Mouse (Mus musculus): ENCODE data around the gene Bace1. TPM values are rescaled to one million over a fixed set of nuclear protein-coding genes. Genes with fewer than 3 reads are reported as not detected.

Gene Bace1
- polyA plus RNA-seq, 1 experiment from 2014 or later: 56.5 TPM

DNA sequence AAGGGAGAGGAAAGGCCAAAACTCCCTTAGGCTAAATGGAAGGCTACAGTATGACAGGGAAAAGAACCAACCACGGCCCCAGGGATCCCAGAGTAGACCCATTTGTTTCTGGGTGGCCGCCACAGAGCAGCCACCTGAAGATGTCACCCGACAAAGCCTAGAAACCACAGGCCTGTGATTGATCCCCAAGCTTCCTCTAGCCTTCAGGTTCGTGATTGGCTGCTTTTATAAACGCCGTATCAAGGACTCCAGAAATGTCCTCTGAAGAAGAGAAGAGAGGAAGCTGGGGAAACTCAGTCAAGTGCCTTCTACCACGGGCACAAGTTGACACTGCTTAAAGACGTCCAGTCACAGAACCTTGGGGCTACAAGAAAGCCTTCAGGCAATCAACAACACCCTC is 30.6 kb upstream of the Bace1 start:
- ATAC-seq (replicated peaks): no peak
- Histone ChIP-seq H3K27ac (no peak overlapping the region), H3K9me3 (no peaks in the 10 kb centered on the region), H3K9ac (no peak overlapping the region), H3K36me3 (replicated peaks) (0 out of 2 replicates have a peak, but pooled peaks cover 3% of the 10 kb centered on the region), H3K27me3 (replicated peaks) (no peaks in the 10 kb centered on the region), H3K4me1 (no peaks in the 10 kb centered on the region), H3K4me2 (no peak overlapping the region), H3K4me3 (no peak overlapping the region)
- WGBS: 89% methylated on average over 8 of the region's 8 CpGs

DNA sequence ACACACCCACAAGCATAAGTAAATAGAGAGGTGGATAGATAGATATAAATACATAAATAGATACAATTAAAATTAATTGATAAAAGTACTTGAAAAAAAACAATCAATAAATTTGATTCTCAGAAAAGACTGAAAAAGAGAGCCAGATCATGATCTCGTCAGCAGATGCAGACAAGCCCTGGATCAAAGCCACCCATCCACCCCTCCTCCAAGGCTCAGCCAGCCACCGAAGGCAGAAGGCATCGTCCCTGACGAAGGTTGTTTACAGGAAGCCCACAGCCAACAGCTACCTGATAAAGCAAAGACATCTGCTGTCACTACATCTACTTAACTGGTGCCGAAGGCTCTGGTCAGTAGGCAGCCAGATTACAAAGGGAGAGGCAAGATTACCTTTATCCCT is 26.4 kb upstream of the Bace1 start:
- ATAC-seq (replicated peaks): no peak
- Histone ChIP-seq H3K4me3 (no peak overlapping the region), H3K36me3 (replicated peaks) (no peaks in the 10 kb centered on the region; the same call in 1 of the 2 replicates), H3K9me3 (no peaks in the 10 kb centered on the region), H3K27me3 (replicated peaks) (no peaks in the 10 kb centered on the region), H3K9ac (no peak overlapping the region), H3K4me2 (no peak overlapping the region), H3K27ac (no peak overlapping the region), H3K4me1 (no peaks in the 10 kb centered on the region)
- 72% methylated on average over 5 of the region's 5 CpGs for WGBS

GRCm38 (mm10) chr9:45815113-45815512 is 23.3 kb upstream of the Bace1 start:
- ATAC-seq (replicated peaks): no peak
- Histone ChIP-seq H3K9me3 (no peaks in the 10 kb centered on the region), H3K27me3 (replicated peaks) (no peaks in the 10 kb centered on the region), H3K9ac (no peak overlapping the region), H3K27ac (no peak overlapping the region), H3K36me3 (replicated peaks) (no peaks in the 10 kb centered on the region; the same call in 1 of the 2 replicates), H3K4me3 (no peak overlapping the region), H3K4me2 (no peak overlapping the region), H3K4me1 (no peaks in the 10 kb centered on the region)
- 84% methylated on average over 9 of the region's 9 CpGs for WGBS

DNA sequence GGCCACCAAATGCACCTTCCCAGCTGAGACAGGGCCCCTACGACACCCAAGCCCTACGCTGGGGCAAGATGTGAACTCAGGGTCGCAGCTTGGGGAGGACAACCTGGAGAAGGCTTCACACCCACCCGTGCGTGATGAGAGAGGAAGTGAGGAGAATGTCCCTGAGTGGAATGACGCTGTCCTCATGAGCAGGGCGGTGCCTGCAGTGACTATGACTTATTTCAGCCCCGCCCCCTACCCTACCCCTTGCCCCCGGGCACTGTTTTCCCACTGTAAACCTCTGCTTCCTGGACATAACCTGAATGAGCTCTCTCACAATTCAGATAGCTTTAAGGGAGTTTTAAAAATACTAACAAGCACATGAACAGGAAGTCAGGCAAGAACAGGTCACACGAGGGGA is 22.9 kb upstream of the Bace1 start:
- Histone ChIP-seq H3K9me3 (no peaks in the 10 kb centered on the region), H3K4me2 (no peak overlapping the region), H3K4me3 (no peak overlapping the region), H3K27me3 (replicated peaks) (no peaks in the 10 kb centered on the region), H3K4me1 (no peaks in the 10 kb centered on the region), H3K9ac (no peak overlapping the region), H3K27ac (no peak overlapping the region), H3K36me3 (replicated peaks) (no peaks in the 10 kb centered on the region; the same call in 1 of the 2 replicates)
- whole genome bisulfite sequencing: 89% methylated on average over 10 of the region's 10 CpGs
- no peak for ATAC-seq (replicated peaks)

DNA sequence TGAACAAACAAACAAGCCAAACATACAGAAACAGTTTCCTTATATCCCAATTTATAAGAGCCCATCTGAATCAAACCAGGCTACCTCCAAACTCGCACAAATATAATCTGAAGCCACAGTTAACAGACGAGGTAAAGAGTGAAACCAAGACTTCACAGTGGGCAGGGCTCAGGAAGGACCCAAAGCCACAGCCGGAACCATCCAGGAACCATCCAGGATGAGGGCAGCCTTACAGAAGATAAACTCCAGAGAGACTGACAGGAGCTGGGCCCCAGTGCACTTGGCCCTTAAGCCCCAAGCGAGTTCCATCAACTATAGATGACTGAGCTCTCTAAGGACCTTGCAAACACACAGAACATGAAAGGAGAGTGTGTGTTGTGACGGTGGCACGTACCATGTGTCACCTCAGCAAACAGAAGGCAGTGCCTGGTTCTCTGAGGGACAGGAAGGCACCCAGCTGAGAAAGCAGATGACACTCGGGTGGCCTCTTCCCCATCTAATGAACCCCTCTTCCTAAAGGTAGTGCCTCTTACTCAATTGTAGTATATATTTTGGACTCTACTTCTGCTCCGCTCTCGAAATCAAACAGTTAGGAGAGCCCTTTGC is 19.9 kb upstream of the Bace1 start:
- Histone ChIP-seq H3K36me3 (replicated peaks) (peaks cover 5% of the 10 kb centered on the region; the same call in 1 of the 2 replicates), H3K27me3 (replicated peaks) (no peaks in the 10 kb centered on the region), H3K9me3 (no peaks in the 10 kb centered on the region), H3K4me2 (no peak overlapping the region), H3K4me3 (no peak overlapping the region), H3K4me1 (no peaks in the 10 kb centered on the region), H3K27ac (no peak overlapping the region), H3K9ac (no peak overlapping the region)
- 87% methylated on average over 9 of the region's 9 CpGs for WGBS
- no peak for ATAC-seq (replicated peaks)

DNA sequence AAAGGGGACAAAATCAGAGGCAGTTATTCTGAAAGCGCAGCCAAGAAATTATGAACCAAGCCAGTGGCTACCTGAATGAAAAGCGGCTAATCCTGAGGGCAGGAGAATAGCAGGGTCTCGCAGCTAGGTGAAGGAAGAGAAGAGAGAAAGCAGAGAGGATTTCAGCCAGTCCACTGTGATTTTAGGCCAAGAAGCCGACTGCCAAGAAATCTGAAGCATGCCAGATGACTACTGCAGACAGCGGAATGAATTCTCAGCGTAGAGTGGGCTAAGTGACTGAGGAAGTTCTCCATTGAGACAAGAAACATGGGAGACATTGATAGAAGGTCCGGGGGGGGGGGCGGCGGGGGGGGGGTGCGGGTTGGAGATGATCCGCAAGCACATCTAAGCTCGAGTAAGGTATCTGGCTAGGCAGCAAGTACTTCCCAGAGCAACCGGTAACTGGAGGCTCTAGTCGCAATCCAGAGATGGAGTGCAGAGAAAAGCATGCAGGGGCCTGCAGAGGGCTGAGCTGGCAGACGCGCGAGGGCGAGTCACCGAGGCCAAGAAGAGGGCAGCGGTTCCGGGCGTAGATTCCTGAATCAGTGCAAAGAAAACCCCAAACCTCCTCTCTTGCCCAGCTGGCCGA is 10.6 kb upstream of the Bace1 start:
- Histone ChIP-seq H3K27ac (peak overlapping the region; percentile 68), H3K4me1 (peaks cover 10% of the 10 kb centered on the region), H3K9me3 (no peaks in the 10 kb centered on the region), H3K36me3 (replicated peaks) (no peaks in the 10 kb centered on the region), H3K4me3 (peak overlapping the region; percentile 78), H3K9ac (peak overlapping the region; percentile 56), H3K4me2 (peak overlapping the region; percentile 90), H3K27me3 (replicated peaks) (no peaks in the 10 kb centered on the region)
- WGBS: 4% methylated on average over 23 of the region's 23 CpGs
- ATAC-seq (replicated peaks): peak; percentile 55

- peak within 1 kb of the TSS; percentile 56 for H3K9ac ChIP-seq
- under 1% methylated on average over 31 of the region's 31 CpGs for WGBS
- no peaks in the 10 kb centered on the region for H3K36me3 ChIP-seq (replicated peaks)
- H3K4me3 ChIP-seq: peak within 1 kb of the TSS; percentile 78
- no peaks in the 10 kb centered on the region for H3K27me3 ChIP-seq (replicated peaks)
- peak within 1 kb of the TSS; percentile 68 for H3K27ac ChIP-seq
- peak within 1 kb of the TSS; percentile 90 for H3K4me2 ChIP-seq
- ATAC-seq (replicated peaks): peak; percentile 97
- H3K4me1 ChIP-seq: peaks cover 10% of the 10 kb centered on the region
- H3K9me3 ChIP-seq: no peaks in the 10 kb centered on the region
Observed at GRCm38 (mm10) chr9:45828291-45828963, 10.0 kb upstream of the Bace1 start, which contains the start of gene Cep164. TSS of gene Cep164 (minus strand) at chr9:45828691.

DNA sequence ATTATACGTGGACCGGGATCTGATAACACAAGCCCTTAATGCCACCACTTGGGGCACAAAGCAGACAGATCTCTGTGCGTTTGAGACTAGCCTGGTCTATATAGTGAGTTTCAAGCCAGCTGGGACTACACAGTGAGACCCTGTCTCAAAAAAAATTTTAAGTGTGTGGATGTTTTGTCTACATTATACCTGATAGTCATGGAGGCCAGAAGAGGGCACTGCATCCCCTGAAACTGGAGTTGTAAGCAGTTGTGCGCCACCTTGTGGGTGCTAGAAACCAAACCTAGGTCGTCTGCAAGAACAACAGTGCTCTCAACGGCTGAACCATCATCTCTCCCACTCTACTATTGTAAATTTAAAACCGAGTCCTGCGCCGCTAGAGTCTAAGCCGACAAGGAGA is 9.3 kb upstream of the Bace1 start:
- Histone ChIP-seq H3K4me2 (peak overlapping the region; percentile 90), H3K4me3 (peak overlapping the region; percentile 78), H3K9me3 (no peaks in the 10 kb centered on the region), H3K27ac (peak overlapping the region; percentile 53; the same call in 1 of the 2 replicates), H3K9ac (no peak overlapping the region), H3K27me3 (replicated peaks) (no peaks in the 10 kb centered on the region), H3K36me3 (replicated peaks) (no peaks in the 10 kb centered on the region), H3K4me1 (peaks cover 10% of the 10 kb centered on the region)
- WGBS: 28% methylated on average over 10 of the region's 10 CpGs
- ATAC-seq (replicated peaks): peak; percentile 69

- H3K9ac ChIP-seq: no peak overlapping the region
- no peak overlapping the region for H3K4me2 ChIP-seq
- no peak overlapping the region for H3K4me3 ChIP-seq
- 95% methylated on average over 2 of the region's 2 CpGs for WGBS
- peaks cover 4% of the 10 kb centered on the region; the same call in 1 of the 2 replicates for H3K4me1 ChIP-seq
- ATAC-seq (replicated peaks): no peak
- H3K36me3 ChIP-seq (replicated peaks): no peaks in the 10 kb centered on the region
- H3K27ac ChIP-seq: no peak overlapping the region
- H3K9me3 ChIP-seq: no peaks in the 10 kb centered on the region
- no peaks in the 10 kb centered on the region for H3K27me3 ChIP-seq (replicated peaks)
Observed at GRCm38 (mm10) chr9:45832898-45833297, 5.5 kb upstream of the Bace1 start.

DNA sequence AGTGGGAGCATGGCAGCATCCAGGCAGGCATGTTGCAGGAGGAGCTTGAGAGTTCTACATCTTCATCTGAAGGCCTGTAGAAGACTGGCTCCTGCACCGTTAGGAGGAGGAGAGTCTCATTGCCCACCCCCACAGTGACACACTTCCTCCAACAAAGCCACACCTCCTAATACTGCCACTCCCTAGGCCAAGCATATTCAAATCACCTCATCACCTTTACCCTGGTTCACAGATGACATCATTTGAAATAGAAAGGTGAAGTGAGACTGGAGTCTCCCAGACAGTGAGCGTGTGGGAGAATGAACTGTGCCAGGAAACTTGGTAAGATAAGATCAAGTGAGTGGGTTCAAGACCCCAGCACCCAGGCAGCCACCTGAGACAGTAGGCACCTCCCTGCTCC is 4.9 kb upstream of the Bace1 start:
- no peak overlapping the region for H3K27ac ChIP-seq
- H3K27me3 ChIP-seq (replicated peaks): no peaks in the 10 kb centered on the region
- H3K9me3 ChIP-seq: no peaks in the 10 kb centered on the region
- H3K4me3 ChIP-seq: no peak overlapping the region
- peaks cover 4% of the 10 kb centered on the region; the same call in 1 of the 2 replicates for H3K4me1 ChIP-seq
- H3K36me3 ChIP-seq (replicated peaks): no peaks in the 10 kb centered on the region
- H3K4me2 ChIP-seq: no peak overlapping the region
- no peak for ATAC-seq (replicated peaks)
- WGBS: 78% methylated on average over 2 of the region's 2 CpGs
- H3K9ac ChIP-seq: no peak overlapping the region

GRCm38 (mm10) chr9:45838069-45838433 is 329 bp upstream of the Bace1 start:
- 19% methylated on average over 4 of the region's 4 CpGs for WGBS
- no peaks in the 10 kb centered on the region for H3K9me3 ChIP-seq
- no peak overlapping the region for H3K9ac ChIP-seq
- H3K36me3 ChIP-seq (replicated peaks): no peaks in the 10 kb centered on the region
- ATAC-seq (replicated peaks): no peak; the same call in 1 of the 2 replicates
- peaks cover 40% of the 10 kb centered on the region for H3K4me1 ChIP-seq
- no peaks in the 10 kb centered on the region for H3K27me3 ChIP-seq (replicated peaks)
- peak overlapping the region; percentile 82 for H3K27ac ChIP-seq
- H3K4me2 ChIP-seq: peak overlapping the region; percentile 74
- peak overlapping the region; percentile 76 for H3K4me3 ChIP-seq

GRCm38 (mm10) chr9:45839139-45839981 is 980 bp downstream of the Bace1 start:
- Histone ChIP-seq H3K36me3 (replicated peaks) (no peaks in the 10 kb centered on the region), H3K27me3 (replicated peaks) (no peaks in the 10 kb centered on the region), H3K9me3 (no peaks in the 10 kb centered on the region), H3K27ac (peak overlapping the region; percentile 82), H3K4me1 (peaks cover 40% of the 10 kb centered on the region), H3K4me3 (peak overlapping the region; percentile 76), H3K4me2 (peak overlapping the region; percentile 74), H3K9ac (peak overlapping the region; percentile 93)
- WGBS: 9% methylated on average over 17 of the region's 17 CpGs
- ATAC-seq (replicated peaks): peak; percentile 37
